Mouse (Mus musculus) bone marrow macrophage, adult 2 months (primary cell): ENCODE data around the gene Hes6.

Experiments
- CTCF ChIP-seq: IDR thresholded peaks from 2 replicates; pipeline ENCODE4 v1.5.1; 2012; ENCODE audit warnings: low read depth, mild to moderate bottlenecking, low read length, moderate library complexity
- POLR2A ChIP-seq: IDR thresholded peaks from 2 replicates; pipeline ENCODE4 v1.6.1; 2012; ENCODE audit warnings: mild to moderate bottlenecking, low read depth, low read length, borderline replicate concordance

DNA sequence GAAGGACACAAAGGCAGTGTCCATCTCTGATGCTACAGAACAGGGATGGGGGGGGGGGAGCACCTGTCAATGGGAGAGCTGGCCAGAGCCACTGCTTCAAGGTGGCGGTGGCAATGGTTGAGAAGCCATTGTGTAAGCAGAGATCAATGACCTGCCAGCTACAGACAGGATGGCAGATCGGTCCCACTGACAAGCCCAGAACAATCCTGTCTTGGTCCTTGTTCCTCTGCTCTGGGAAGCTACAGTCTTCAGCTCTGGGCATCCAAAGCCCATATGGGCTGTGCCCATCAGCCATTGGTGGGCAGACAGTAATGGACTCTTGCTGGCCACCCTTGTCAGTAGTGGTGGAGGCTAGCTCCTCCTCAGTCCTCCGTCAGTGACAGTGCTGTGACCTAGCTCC is 28.0 kb upstream of the Hes6 start:
- TF ChIP-seq POLR2A (no peak), CTCF (no peak)
